Mouse (Mus musculus) limb, embryonic 14.5 days (tissue): Measurements from ENCODE around the gene Agps. TPM values are rescaled to one million over a fixed set of nuclear protein-coding genes. Genes with fewer than 3 reads are reported as not detected.

Experiments
- ATAC-seq: fragments of 200-750 bp; cut with Nextera tagmentation; 2 replicates; pipeline ENCODE4 v1.8.0; 2017; ENCODE audit warnings: low read depth, moderate number of reproducible peaks, moderate TSS enrichment; ENCODE audit not compliant: low FRiP score
- DNase-seq: peaks from one replicate; pipeline ENCODE4 v3.0.0-alpha.2; 2015; ENCODE audit warnings: low spot score
- H3K27ac ChIP-seq: fragments of 300-500 bp; sonication (generic); replicated peaks from 2 replicates; pipeline ENCODE4 v1.5.1; 2014; ENCODE audit warnings: low read depth, mild to moderate bottlenecking, low read length, moderate library complexity, mixed read lengths
- H3K27me3 ChIP-seq: fragments of 300-500 bp; sonication (generic); 2 replicates; pipeline ENCODE4 v1.6.1; 2014; ENCODE audit warnings: low read length, mixed read lengths; ENCODE audit not compliant: control insufficient read depth, insufficient read depth
- H3K36me3 ChIP-seq: fragments of 300-500 bp; sonication (generic); 2 replicates; pipeline ENCODE4 v1.6.1; 2014; ENCODE audit warnings: mild to moderate bottlenecking, low read length, moderate library complexity, mixed read lengths; ENCODE audit not compliant: control insufficient read depth, insufficient read depth
- H3K4me1 ChIP-seq: fragments of 300-500 bp; sonication (generic); 2 replicates; pipeline ENCODE4 v1.6.1; 2014; ENCODE audit warnings: antibody characterized with exemption, low read length, mixed read lengths; ENCODE audit not compliant: control insufficient read depth, insufficient read depth
- H3K4me2 ChIP-seq: fragments of 300-500 bp; sonication (generic); replicated peaks from 2 replicates; pipeline ENCODE4 v1.6.1; 2014; ENCODE audit warnings: low read depth, mild to moderate bottlenecking, low read length, moderate library complexity; ENCODE audit not compliant: severe bottlenecking
- H3K4me3 ChIP-seq: fragments of 300-500 bp; sonication (generic); replicated peaks from 2 replicates; pipeline ENCODE4 v1.5.1; 2014; ENCODE audit warnings: low read length
- H3K9ac ChIP-seq: fragments of 300-500 bp; sonication (generic); 2 replicates; pipeline ENCODE4 v1.6.1; 2014; ENCODE audit warnings: mild to moderate bottlenecking, low read depth, low read length, moderate library complexity; ENCODE audit not compliant: severe bottlenecking
- H3K9me3 ChIP-seq: fragments of 300-500 bp; sonication (generic); 2 replicates; pipeline ENCODE4 v1.6.1; 2016; ENCODE audit warnings: low read length; ENCODE audit not compliant: control insufficient read depth
- POLR2A ChIP-seq: fragments of 200-500 bp; IDR thresholded peaks from 2 replicates; pipeline ENCODE4 v1.8.0; 2012; ENCODE audit warnings: inconsistent platforms, mild to moderate bottlenecking, moderate library complexity, borderline replicate concordance; ENCODE audit not compliant: insufficient read depth, insufficient read length; ENCODE audit errors: extremely low read depth
- WGBS: fragments of 180-500 bp; shearing (Covaris S2); extraction: QIAGEN DNeasy Blood & Tissue Kit; methylation state at CpG from one replicate; pipeline ENCODE4 v1.1.7; 2014; 5-methylcytosine and 5-hydroxymethylcytosine counted together
- polyA plus RNA-seq, 2 experiments: library from polyadenylated mRNA; depleted of rRNA in 1 of 2; stranded (reverse) in 1 of 2; unstranded in 1 of 2; fragments of >200 nt; fragmentation: Nextera tagmentation in 1 of 2; extraction: Ambion mirVana in 1 of 2; gene quantifications; 2 replicates each; pipeline versions ENCODE4 v1.2.1 to v1.2.3; 2012 to 2014

Agps gene
- polyA plus RNA-seq, 2 experiments = 17.0 to 27.5 TPM

DNA sequence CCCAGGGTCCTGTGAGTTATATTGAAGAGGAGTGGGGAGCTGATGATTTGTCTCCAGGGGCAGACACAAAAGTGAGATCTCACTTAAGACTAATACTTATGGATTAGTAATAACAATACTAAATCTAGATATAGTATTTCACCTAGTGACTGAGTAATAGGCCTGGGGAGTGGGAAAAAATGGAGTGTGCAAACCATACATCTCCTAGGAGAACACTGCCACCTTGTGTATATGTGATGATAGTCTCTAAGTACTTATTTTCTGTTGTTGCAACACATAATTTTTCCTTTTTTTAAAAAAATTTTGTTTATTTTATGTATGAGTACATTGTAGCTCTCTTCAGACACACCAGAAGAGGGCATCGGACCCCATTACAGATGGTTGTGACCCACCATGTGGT is 15.7 kb downstream of the Agps start:
- Histone ChIP-seq H3K9ac (no peak overlapping the region), H3K27me3 (no peaks in the 10 kb centered on the region), H3K4me1 (no peaks in the 10 kb centered on the region), H3K4me2 (no peak overlapping the region), H3K4me3 (no peak overlapping the region), H3K9me3 (no peaks in the 10 kb centered on the region), H3K36me3 (no peaks in the 10 kb centered on the region), H3K27ac (no peak overlapping the region)
- DNase-seq (peak; percentile 39), ATAC-seq (no peak)
- WGBS = 85% methylated on average over 1 of the region's 1 CpGs
- no peak for TF ChIP-seq POLR2A

DNA sequence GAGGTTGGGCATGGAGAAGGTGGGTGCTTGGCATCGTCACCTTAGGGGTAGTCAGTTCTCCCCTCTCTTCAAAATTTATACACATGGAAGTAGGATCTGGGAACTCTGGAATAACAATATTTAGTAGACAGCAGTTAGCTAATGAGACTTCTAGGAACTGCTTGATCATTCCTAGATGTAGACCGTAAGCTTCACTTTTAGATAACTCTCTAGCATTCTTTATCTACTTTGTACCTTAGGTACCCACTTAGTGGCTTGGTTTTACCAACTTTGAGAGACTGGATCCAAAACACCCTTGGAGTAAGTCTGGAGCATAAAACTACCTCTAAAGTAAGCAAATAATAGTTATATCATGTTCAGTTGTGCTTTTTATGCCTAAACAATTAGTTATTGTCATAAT is 20.5 kb downstream of the Agps start:
- no peaks in the 10 kb centered on the region for H3K9me3 ChIP-seq
- 97% methylated on average over 2 of the region's 2 CpGs for WGBS
- TF ChIP-seq POLR2A = no peak

GRCm38 (mm10) chr2:75854136-75854535 is 22.2 kb downstream of the Agps start:
- no peak for ATAC-seq
- H3K9ac ChIP-seq = no peak overlapping the region
- no peak overlapping the region for H3K4me2 ChIP-seq
- H3K4me3 ChIP-seq = no peak overlapping the region
- H3K4me1 ChIP-seq = no peaks in the 10 kb centered on the region
- DNase-seq = no peak
- no peaks in the 10 kb centered on the region for H3K9me3 ChIP-seq
- peaks cover 8% of the 10 kb centered on the region for H3K36me3 ChIP-seq
- TF ChIP-seq POLR2A = no peak
- WGBS = 58% methylated on average over 3 of the region's 3 CpGs
- H3K27me3 ChIP-seq = no peaks in the 10 kb centered on the region
- H3K27ac ChIP-seq = no peak overlapping the region

More for the DNA sequence above, 20.5 kb downstream of the Agps start:
- no peak overlapping the region for H3K4me3 ChIP-seq
- H3K4me2 ChIP-seq = no peak overlapping the region
- DNase-seq (no peak), ATAC-seq (no peak)
- H3K27me3 ChIP-seq = no peaks in the 10 kb centered on the region
- no peak overlapping the region for H3K27ac ChIP-seq
- H3K36me3 ChIP-seq = no peaks in the 10 kb centered on the region
- H3K4me1 ChIP-seq = no peaks in the 10 kb centered on the region
- H3K9ac ChIP-seq = no peak overlapping the region

GRCm38 (mm10) chr2:75861115-75861514 is 29.1 kb downstream of the Agps start:
- 91% methylated on average over 3 of the region's 3 CpGs for WGBS
- Histone ChIP-seq H3K36me3 (peaks cover 30% of the 10 kb centered on the region), H3K9me3 (no peaks in the 10 kb centered on the region), H3K4me1 (no peaks in the 10 kb centered on the region), H3K4me2 (no peak overlapping the region), H3K9ac (no peak overlapping the region), H3K27ac (no peak overlapping the region), H3K4me3 (no peak overlapping the region), H3K27me3 (no peaks in the 10 kb centered on the region)
- ATAC-seq (no peak), DNase-seq (no peak)
- TF ChIP-seq POLR2A = no peak

GRCm38 (mm10) chr2:75869604-75870003 is 37.6 kb downstream of the Agps start:
- no peaks in the 10 kb centered on the region for H3K9me3 ChIP-seq
- no peaks in the 10 kb centered on the region for H3K4me1 ChIP-seq
- H3K4me3 ChIP-seq = no peak overlapping the region
- H3K4me2 ChIP-seq = no peak overlapping the region
- no peaks in the 10 kb centered on the region for H3K27me3 ChIP-seq
- ATAC-seq (no peak), DNase-seq (no peak)
- H3K36me3 ChIP-seq = peaks cover 16% of the 10 kb centered on the region
- no peak overlapping the region for H3K27ac ChIP-seq
- no peak for TF ChIP-seq POLR2A
- no peak overlapping the region for H3K9ac ChIP-seq
- 94% methylated on average over 2 of the region's 2 CpGs for WGBS

GRCm38 (mm10) chr2:75874008-75874559 is 42.1 kb downstream of the Agps start:
- no peaks in the 10 kb centered on the region for H3K27me3 ChIP-seq
- H3K4me2 ChIP-seq = no peak overlapping the region
- no peak overlapping the region for H3K4me3 ChIP-seq
- 80% methylated on average over 3 of the region's 3 CpGs for WGBS
- ATAC-seq (no peak), DNase-seq (no peak)
- H3K4me1 ChIP-seq = no peaks in the 10 kb centered on the region
- no peak for TF ChIP-seq POLR2A
- no peaks in the 10 kb centered on the region for H3K9me3 ChIP-seq
- no peak overlapping the region for H3K27ac ChIP-seq
- H3K9ac ChIP-seq = no peak overlapping the region
- H3K36me3 ChIP-seq = no peaks in the 10 kb centered on the region
